Mouse (Mus musculus): ENCODE data around the gene Bcat2.

Bcat2 gene

DNA sequence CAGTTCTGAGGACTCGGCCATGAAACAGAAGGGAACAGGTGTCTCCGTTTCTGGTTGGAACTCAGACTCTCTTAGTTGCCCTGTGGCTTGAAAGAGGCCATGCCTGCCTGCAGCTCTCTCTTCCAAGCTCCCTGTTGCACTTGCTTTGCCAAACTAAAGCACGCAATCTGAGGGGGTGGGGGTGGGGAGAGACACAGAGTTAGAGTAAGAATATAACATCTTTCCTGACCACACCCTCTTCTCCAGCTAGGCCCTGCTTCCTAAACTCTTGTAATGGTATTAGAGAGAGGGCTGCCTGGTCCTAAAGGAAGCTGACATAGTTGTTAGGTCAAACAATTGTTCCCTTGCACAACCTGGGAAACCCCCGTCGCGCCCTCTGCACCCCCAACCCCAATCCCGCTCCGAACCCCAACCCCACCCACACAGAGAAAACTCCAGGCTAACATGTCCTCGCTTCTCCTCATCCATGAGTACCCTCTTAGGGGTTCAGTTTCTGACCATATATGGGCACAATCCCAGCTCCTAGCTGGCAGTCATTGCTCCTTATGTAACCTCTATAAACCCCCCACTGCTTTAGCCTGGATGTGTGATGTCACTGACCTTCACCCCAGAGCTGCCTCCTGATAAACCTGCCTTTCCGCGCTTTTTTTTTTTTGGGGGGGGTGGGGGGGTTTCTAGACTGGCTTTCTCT, 19.0 kb upstream of the Bcat2 start:
- no peak for DNase-seq

DNA sequence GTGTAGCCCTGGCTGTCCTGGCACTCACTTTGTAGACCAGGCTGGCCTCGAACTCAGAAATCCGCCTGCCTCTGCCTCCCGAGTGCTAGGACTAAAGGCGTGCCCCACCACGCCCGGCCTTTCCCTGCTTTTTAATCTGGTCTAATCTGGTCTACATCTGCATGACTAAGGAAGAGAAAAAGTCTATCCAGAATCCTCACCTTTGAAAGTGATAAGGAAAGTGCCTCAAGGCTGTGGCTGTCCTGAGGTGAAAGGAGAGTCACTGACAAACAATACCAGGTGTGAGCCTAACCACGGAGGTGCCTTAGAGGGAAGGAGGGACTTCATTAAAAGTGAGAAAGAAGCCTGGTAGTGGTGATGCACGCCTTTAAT, 18.5 kb upstream of the Bcat2 start:
- DNase-seq, result no peak

- no peak for DNase-seq
Measured at GRCm38 (mm10) chr7:45553519-45553918, 16.4 kb upstream of the Bcat2 start.

GRCm38 (mm10) chr7:45553990-45554389, 16.0 kb upstream of the Bcat2 start:
- DNase-seq, result no peak

DNA sequence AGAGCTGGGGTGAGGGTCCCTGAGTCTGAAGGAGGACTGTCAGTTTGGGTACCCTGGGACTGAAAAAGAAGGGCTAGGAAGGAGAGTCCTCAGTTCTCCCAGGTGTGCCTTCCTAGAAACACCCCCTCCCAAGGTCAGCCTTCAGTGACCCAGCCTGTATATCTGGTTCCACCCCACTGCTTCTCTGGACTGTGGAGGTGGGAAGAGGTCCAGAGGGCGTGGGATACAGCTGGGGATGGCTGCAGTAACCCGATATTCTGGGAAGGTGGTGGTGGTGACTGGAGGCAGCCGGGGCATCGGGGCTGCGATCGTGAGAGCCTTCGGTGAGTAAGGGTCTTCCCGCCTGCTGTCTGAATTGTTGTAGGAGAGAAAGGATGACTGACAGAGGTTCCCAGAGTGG, 15.2 kb upstream of the Bcat2 start, which contains the start of gene Hsd17b14:
Gene Hsd17b14, plus strand, starts transcription at position 150 of the 400 bp plus-strand sequence.
- no peak for DNase-seq

GRCm38 (mm10) chr7:45555787-45556186, 14.2 kb upstream of the Bcat2 start:
- peak; percentile 78 to 86 for DNase-seq

- DNase-seq, result no peak
Measured at GRCm38 (mm10) chr7:45558907-45559306, 11.0 kb upstream of the Bcat2 start.

DNA sequence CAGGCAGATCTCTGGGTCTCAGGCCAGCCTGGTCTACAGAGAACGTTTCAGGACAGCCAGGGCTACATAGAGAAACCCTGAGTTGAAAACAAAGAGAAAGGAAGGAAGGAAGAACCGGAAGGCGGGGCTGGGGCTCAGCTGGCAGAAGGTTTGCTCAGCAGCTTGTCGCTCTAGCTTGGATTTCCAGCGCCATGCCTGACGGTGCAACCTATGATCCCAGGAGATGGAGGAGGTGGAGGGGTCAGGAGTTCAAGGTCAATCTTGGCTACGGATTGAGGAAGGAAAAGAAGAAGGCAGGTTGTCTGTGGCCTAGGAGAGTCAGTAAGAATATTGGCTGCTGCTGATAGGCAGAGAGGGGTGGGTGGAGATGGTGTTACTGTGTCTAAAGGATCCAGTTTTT, 9.7 kb upstream of the Bcat2 start:
- no peak for DNase-seq

GRCm38 (mm10) chr7:45560843-45561623, 8.9 kb upstream of the Bcat2 start:
- peak; percentile 69 to 87 for DNase-seq

GRCm38 (mm10) chr7:45561624-45562520, 8.1 kb upstream of the Bcat2 start:
- DNase-seq, result no peak

GRCm38 (mm10) chr7:45564811-45565210, 5.1 kb upstream of the Bcat2 start:
- DNase-seq, result no peak

GRCm38 (mm10) chr7:45565446-45565845, 4.5 kb upstream of the Bcat2 start:
- DNase-seq, result no peak

- no peak for DNase-seq
Measured at GRCm38 (mm10) chr7:45567112-45567779, 2.7 kb upstream of the Bcat2 start.

DNA sequence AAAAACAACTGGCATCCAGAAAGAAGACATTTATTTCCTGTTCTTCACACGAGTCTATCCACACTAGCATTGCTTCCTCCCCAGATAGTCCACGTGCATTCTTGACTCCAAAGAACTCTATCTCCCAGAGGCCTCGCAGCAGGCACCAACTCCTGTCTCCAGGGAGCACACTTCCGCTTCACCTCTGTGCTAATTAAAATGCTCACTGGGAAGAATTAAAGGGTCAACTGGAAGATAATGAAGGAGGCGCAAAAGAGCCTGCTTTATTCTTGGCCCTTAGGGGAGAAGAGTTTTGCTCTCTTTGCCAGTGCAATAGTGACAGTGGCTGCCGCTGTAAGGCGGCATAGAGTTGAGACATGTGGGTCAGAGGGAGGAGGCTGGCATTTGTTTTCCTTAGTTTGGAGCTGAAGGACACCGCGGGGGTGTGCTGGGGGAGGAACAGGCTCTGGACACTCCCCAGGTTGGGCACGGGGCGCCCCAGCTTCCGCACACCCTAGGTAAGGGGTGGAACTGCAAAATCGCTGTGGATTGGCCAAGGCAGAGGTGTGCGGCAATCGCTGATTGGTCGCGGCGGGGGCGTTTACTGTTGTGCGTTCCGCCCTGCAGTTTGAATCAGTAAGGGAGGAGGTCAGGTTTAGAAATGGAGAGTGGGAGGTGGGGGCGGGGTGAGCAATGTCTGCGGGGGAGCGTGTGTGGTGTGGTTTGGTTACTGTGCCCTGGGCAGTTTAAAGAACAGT, 2.0 kb upstream of the Bcat2 start:
- DNase-seq, result peak; percentile 95 to 97

GRCm38 (mm10) chr7:45568601-45569473, 1.1 kb upstream of the Bcat2 start:
- no peak for DNase-seq

DNA sequence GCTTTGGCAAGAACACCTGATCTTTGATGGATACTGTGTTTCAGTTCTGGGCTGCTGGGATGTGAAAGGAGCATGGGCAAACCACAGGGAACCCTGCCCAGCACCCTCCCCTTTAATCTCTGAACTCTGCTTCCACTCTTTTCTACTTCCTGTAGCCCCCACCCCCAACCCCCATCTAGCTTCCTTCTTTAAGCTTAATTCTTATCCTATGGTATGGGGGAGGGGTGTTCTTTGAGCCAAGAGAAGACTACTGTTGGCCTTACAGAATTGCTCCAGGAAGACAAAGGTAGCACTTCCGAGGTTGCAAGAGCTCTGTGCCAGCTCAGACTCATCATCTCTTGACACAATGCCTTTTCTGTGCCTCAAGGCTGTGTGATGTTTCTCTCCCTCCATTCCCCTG, 2.0 kb downstream of the Bcat2 start:
- DNase-seq, result no peak

DNA sequence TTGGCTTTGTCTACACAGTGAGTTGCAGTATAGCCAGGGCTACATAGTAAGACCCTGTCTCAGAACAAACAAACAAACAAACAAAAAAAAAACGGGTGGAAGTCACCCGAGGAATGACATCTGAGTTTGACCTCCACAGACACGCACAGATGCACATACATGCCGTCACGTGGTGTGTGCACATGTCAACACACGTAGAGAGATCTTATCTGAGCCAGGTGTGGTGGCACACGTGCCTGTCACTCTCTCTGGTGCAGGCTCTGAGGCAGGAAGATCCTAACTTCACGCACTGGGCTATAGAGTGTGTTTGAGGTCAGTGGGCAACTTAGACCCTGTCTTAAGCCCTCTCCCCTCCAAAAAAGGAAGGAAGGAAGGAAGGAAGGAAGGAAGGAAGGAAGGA, 4.0 kb downstream of the Bcat2 start:
- DNase-seq, result peak; percentile 50 to 53

DNA sequence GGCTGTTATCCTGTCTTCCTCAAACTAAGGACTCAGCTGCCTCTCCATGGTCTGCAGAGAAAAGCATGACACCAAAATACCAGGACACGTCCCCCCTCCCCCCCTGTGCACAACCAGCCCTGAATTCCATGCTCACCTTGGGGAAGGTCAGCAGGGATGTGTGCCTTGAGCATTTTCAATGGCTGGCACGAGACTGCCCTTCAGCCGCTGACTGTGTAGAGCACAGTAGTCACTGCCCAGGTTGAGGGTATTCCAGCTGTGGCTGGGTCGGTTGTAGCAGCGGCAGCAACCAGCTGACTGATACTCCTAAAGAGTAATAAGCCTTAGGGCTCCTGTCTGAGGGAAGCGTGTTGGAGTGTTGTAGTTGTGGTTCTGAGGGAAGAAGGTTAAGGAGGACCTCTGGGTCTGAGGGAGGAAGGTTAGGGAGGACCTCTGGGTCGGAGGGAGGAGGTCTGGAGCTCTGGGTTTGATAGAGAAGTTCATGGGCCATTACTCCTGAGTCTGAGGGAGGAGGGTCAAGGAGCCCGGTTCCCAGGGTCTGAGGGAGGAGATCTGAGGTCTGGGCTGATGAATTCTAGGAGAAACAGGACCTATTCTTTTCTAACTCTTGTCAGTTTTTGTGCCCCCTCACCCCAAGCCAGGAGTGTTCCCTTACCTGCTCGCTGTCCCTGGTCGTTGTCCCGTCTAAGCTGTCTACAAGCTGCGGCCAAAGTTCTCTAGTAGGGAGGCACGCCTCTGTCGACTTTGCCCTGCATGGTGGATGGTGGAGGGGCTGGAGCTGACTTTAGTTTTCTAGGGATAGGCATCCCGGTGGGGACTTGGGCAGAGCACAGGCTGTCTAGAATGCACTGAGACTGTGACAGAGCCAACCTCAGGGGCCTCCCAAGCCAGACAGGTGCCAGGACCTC, 4.8 kb downstream of the Bcat2 start:
- DNase-seq, result peak; percentile 80 to 85

GRCm38 (mm10) chr7:45585923-45586322, 16.0 kb downstream of the Bcat2 start:
- no peak for DNase-seq
